Mouse (Mus musculus): Measurements from ENCODE around the gene Atraid.

Atraid gene

DNA sequence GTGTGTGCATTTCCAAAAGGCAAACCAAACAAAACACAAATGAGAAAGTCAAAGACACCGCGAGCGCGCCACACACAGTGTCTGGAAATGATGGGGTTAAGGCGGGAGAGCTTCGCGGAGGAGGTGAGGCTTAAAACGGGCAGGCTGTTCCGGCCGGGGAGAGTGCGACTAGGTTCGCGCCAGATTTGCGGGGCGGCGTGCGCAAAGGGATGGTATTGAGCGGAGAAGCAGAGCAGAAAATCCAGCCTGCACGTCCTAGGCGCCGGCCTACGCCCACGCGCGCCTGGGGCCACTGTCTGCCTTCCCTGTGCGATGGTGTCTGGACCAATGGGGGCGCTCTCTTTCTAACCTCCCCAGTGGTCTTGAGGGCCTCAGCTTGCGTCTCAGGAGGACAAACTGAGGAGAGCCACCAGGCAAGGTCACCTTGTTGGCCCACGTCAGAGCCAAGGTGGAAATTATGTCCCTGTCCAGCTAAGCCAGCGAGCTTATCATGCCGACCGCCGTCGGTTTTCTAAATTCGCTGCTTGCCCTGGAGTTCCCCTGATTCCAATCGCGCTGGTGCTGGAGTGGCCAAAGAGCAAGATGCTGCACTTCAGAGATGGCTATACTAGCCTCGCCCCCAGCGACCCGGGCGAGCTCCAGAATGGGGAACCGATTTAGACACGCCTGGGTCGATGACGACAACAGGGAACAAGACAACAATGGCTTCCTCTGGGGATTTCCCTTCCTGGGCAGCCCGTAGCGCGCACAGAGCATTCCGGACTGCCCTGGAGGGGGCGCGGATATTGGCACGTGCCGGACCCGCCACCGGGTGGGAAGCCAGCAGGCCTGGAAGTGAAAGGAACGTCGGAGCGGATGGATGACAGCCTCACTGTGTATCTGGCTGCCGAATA, 46.9 kb downstream of the Atraid start:
- DNase-seq (ENCODE audit: low read depth, low spot score): no peak

DNA sequence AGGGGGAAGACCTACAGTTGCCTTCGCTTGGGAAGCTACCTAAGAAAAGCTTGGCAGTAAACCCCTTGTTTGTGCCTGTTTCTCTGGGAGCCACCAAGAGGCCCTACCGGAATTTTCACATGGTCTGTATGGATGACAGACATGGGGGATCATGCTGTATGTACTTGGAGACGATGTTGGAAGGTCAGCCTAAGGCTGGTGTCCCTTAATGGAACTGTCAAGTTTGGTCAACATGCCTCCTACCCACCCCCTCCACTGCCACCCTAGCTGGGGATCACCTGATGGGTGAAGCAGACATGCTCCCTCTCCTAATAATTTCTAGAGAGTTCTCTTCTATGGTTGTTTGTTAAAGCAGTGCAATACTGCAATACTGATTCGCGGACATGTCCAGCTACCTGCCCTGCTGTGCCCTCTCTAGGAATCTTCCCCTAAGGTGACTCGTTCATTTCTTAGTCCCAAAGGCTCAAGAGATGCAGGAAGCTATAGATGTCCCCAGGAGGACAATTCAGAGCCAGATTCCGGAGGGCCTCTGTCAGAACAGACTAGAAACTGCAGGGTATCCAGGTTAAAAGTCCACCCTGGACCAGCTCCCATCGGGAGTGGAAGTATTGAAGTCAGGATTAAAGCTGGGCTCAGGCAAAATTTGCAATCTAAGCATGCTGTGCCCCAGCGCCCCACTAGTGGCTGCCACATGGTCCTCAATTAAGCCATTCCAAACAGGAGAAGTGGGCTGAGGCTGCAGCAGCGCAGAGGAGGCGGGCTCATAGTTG, 47.8 kb downstream of the Atraid start:
- no peak for DNase-seq (ENCODE audit: low read depth, low spot score)

All from retina, adult 2 months (tissue).